Mouse (Mus musculus): ENCODE results near the gene Krtap7-1.

DNA sequence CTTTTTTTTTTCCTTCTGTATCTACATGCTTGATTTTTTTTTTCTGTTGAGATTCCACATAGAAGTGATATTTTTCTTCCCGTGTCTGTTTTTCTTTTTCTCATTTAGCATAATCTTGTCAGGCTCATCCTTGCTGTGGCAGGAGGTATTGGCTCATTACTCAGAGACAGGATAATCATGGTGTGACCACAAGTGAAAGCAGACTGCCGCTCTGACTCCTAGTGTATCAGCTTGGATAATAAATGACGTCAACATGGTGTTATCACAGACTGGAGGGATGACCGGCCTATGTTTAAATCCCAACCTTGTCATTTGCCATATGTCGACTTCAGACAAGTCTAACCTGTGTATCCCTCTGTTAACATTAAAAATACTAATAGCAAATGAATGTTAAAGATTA, 46.9 kb downstream of the Krtap7-1 start:
- TF ChIP-seq CTCF (IDR thresholded peaks at IDR 0.05; ENCODE audit: borderline replicate concordance, insufficient read depth, low read length) (no peak), POLR2A (IDR thresholded peaks at IDR 0.05; ENCODE audit: low read depth, low read length) (no peak)
